ENCODE assay signal across 8 mouse cellular contexts in the genomic region with DNA sequence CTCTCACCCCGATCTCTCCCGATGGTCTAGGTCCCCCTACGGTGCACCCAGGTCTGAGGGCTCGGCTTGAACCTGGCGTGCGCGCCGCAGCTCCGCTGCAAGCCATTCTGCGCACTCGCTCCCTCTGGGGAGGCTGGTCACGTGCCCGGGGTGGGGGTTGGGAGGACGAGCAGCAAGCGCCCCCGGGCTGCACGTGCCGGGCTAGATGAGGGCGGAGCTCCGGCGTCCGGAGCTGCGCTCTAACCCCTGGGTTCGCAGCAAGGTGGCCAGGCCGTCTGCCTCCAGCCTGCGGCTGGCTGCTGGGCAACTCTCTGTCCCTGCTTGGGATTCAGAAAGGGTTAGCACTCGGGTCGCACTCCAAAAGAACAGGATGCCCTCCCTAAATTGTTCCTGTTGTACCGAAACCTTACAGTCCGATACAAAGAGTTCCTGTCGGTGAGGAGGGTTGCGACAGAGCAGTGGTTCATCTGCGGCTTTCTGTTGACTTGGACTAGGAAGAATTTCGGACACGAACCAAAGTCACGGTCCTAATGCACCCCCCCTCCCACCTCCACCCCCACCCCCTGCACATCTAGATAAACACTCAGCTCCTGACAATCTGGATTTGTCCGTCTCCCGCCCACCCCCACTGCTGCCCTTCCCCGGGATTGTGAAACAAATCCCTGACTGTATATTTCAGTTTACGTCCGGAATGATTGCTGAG. TPM values are rescaled to one million over a fixed set of nuclear protein-coding genes. Genes with fewer than 3 reads are reported as not detected.
DNase-seq lines count a peak whose midpoint lies in the region; ATAC-seq and TF ChIP-seq lines count a peak whose summit lies in the region.

No protein-coding gene starts in this region.

- H3K9ac ChIP-seq in forebrain, postnatal 0 days, result peak overlapping the region; percentile 61
- peak overlapping the region; percentile 78 for H3K9ac ChIP-seq in lung, embryonic 16.5 days (ENCODE audit: low read length)

- H3K4me2 ChIP-seq in forebrain, postnatal 0 days (ENCODE audit: low read depth), result peak overlapping the region; percentile 79
- peak overlapping the region; percentile 97 for H3K4me2 ChIP-seq in lung, embryonic 16.5 days (ENCODE audit: low read depth, low read length)

- peak overlapping the region; percentile 76 for H3K27ac ChIP-seq in forebrain, postnatal 0 days (ENCODE audit: low read depth, low read length)
- H3K27ac ChIP-seq in lung, embryonic 16.5 days (ENCODE audit: low read length), result peak overlapping the region; percentile 99

- WGBS in forebrain, postnatal 0 days, result under 1% methylated on average over 41 of the region's 41 CpGs
- WGBS in lung, embryonic 16.5 days, result under 1% methylated on average over 41 of the region's 41 CpGs

- H3K9me3 ChIP-seq in G1E (replicated peaks), result no peaks in the 10 kb centered on the region
- H3K9me3 ChIP-seq in forebrain, postnatal 0 days (ENCODE audit: low read length), result no peaks in the 10 kb centered on the region
- no peaks in the 10 kb centered on the region for H3K9me3 ChIP-seq in lung, embryonic 16.5 days (ENCODE audit: control insufficient read depth, low read length)

- TF ChIP-seq CTCF in G1E (IDR thresholded peaks at IDR 0.05; ENCODE audit: low read depth, low read length), result no peak
- TF ChIP-seq CTCF in forebrain, postnatal 0 days (IDR thresholded peaks at IDR 0.05; ENCODE audit: low read depth), result peak; percentile 8; the same call in 1 of the 2 replicates

- H3K36me3 ChIP-seq in G1E (replicated peaks), result no peaks in the 10 kb centered on the region
- H3K36me3 ChIP-seq in forebrain, postnatal 0 days (ENCODE audit: insufficient read depth), result no peaks in the 10 kb centered on the region
- H3K36me3 ChIP-seq in lung, embryonic 16.5 days (ENCODE audit: control insufficient read depth, insufficient read depth, low read length), result no peaks in the 10 kb centered on the region

- H3K4me1 ChIP-seq in G1E (ENCODE audit: insufficient read depth, low read depth, low read length), result peaks cover 33% of the 10 kb centered on the region
- no peaks in the 10 kb centered on the region for H3K4me1 ChIP-seq in forebrain, postnatal 0 days (ENCODE audit: insufficient read depth)
- H3K4me1 ChIP-seq in lung, embryonic 16.5 days (replicated peaks; ENCODE audit: control insufficient read depth, insufficient read depth, low read length), result peaks cover 2% of the 10 kb centered on the region; the same call in 1 of the 2 replicates

- peak overlapping the region; percentile 77 for H3K4me3 ChIP-seq in G1E (ENCODE audit: low read depth, low read length)
- H3K4me3 ChIP-seq in forebrain, postnatal 0 days (ENCODE audit: low read depth, low read length), result peak overlapping the region; percentile 49
- H3K4me3 ChIP-seq in lung, embryonic 16.5 days (ENCODE audit: low read length), result peak overlapping the region; percentile 69

- ATAC-seq in G1E (ENCODE audit: extremely low read depth, insufficient number of reproducible peaks, low FRiP score, poor library complexity, severe bottlenecking), result peak; percentile 54
- ATAC-seq in forebrain, postnatal 0 days, result peak; percentile 97
- ATAC-seq in hematopoietic stem cell, adult 5-6 weeks (replicated peaks in 1 of 2; ENCODE audit: insufficient read depth in 1 of 2, low FRiP score in 2 of 2, low TSS enrichment in 1 of 2, low read depth in 1 of 2, poor library complexity in 2 of 2, severe bottlenecking in 2 of 2), result peak; percentile 63 to 78
- peak; percentile 96 for ATAC-seq in lung, embryonic 16.5 days (ENCODE audit: low read depth)

- H3K27me3 ChIP-seq in G1E (ENCODE audit: insufficient read depth, low read length), result no peaks in the 10 kb centered on the region
- no peaks in the 10 kb centered on the region for H3K27me3 ChIP-seq in forebrain, postnatal 0 days (ENCODE audit: insufficient read depth, low read length)
- H3K27me3 ChIP-seq in lung, embryonic 16.5 days (ENCODE audit: control insufficient read depth, insufficient read depth, low read depth, low read length), result no peaks in the 10 kb centered on the region

- peak; percentile 96 for DNase-seq in G1E (ENCODE audit: low spot score)
- DNase-seq in cerebellum, adult 18-20 months, result peak; percentile 90 to 92
- DNase-seq in forebrain, postnatal 0 days, result peak; percentile 93
- DNase-seq in layer of hippocampus, adult 9-10 months (ENCODE audit: low spot score), result peak; percentile 71
- peak; percentile 91 for DNase-seq in ovary, postnatal 10 days (ENCODE audit: low spot score)
- DNase-seq in thymus, postnatal 10 days (ENCODE audit: low spot score in 2 of 2), result peak; percentile 97 to 99

RNA-seq across cellular contexts. Expression of a gene that starts 57.2 kb away (rescaled TPM):
- total RNA-seq in G1E (2014; fragmentation: Nextera tagmentation), result 63.2 and 73.1 TPM in 2 replicates
- 358 and 361 TPM in 2 replicates for total RNA-seq in G1E (2017)
- 23.6 and 76.8 TPM in 2 replicates for polyA plus RNA-seq in G1E (2012)
- total RNA-seq in forebrain, postnatal 0 days (2014; rRNA removed), result 193 and 223 TPM in 2 replicates
- 446 and 469 TPM in 2 replicates for polyA plus RNA-seq in forebrain, postnatal 0 days (2015; fragmentation: Nextera tagmentation; extraction: Ambion mirVana)
- total RNA-seq in hematopoietic stem cell, adult 5-6 weeks (2017), result 125 and 199 TPM in 2 replicates
- 466 and 468 TPM in 2 replicates for polyA plus RNA-seq in lung, embryonic 16.5 days (2015; fragmentation: Nextera tagmentation; extraction: Ambion mirVana)

Comparison
In these comparisons a context has a peak if more than half of its experiments do, and no peak if none do; other contexts are left out.
1. Peak in every context shown above with its lines: DNase-seq, ATAC-seq, H3K4me3 ChIP-seq and H3K27ac ChIP-seq.